Mouse (Mus musculus): ENCODE data around the gene Spz1.

The Spz1 gene

GRCm38 (mm10) chr13:92578210-92578609 is 2.2 kb upstream of the Spz1 start:
- DNase-seq (ENCODE audit: low spot score): no peak

DNA sequence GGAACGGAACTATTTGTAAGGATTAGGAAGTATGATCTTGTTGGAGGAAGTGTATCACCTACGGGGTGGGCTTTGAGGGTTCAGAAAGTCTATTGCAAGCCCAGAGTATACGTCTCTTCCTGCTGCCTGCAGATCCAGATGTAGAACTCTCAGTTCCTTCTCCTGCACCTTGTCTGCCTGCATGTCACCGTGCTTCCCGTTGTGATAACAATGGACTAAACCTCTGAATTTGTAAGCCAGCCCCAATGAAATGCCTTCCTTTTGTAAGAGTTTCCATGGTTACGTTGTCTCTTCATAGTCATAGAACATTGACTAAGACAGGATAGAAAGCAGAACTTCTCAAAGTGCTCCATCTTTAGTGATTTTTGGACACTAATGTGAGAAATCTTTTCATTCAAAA is 716 bp upstream of the Spz1 start:
- no peak for DNase-seq (ENCODE audit: low spot score)

DNA sequence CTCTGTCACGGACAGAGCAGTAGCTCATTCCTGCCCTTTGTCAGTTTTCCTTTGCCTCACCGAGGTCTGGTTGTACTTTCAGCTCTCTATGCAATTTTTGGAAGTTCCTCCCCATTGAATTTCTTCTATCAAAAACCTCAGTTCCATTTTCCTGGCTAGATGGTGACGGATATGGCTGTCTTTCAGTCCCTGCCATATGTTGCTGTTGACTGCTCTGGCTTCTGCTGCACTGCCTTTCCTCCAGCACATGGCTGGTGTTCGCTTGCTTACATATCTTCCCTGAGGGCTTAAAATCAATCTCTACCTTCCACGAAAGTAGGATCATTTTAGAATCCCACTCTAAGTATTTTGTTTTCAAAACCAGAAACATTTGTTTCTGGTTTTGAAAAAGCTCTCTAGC is 16.5 kb downstream of the Spz1 start:
- DNase-seq (ENCODE audit: low spot score): no peak

DNA sequence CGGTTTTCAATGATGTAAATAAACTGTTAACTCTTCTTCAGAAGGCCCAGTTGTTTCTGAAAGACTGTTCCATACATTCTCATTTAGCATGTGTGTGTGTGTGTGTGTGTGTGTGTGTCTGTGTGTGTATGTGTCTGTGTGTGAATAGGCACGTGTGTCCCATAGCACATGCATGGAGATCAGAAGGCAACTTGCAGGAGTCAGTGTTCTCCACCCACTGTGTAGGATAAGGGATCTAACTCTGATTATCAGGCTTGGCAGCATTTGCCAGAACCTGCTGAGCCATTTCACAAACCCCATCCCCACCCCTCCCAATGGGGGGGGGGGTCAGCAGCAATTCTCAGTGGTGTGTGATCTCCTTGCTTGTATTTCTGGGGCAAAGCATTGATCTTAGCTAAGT is 18.7 kb downstream of the Spz1 start:
- no peak for DNase-seq (ENCODE audit: low spot score)

DNA sequence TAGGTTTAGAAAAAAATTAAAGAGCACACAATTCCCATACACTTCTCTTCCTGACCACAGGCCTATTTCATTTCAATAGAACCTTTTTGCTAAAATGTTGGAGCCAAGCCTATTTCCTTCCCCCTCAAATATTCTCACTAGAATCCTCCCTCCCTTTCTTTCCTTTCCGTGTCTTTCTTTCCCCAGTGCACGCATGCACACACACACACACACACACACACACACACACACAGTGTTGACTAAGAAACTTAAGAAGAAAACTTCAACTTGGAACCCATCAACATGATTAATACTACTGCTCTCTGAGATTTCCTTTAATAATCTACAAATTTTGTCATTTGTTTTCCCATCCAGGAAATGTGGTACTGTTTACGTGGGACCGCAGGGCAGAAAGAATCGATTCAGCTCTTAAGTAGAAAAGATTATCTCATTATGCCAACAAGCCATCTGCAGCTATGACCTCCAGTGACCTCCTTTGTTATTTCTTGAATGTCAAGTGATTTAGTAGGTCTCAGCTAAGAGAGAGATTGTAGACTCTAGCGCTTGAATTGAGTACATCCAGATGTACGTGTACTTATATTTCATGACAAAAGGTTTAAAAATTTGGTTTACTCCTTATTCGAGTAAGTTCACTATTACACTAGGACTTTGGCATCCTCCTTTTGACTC is 19.4 kb downstream of the Spz1 start:
- peak; percentile 69 for DNase-seq (ENCODE audit: low spot score)

- no peak for DNase-seq (ENCODE audit: low spot score)
These were observed 28.9 kb downstream of the Spz1 start for GRCm38 (mm10) chr13:92547093-92547492.

GRCm38 (mm10) chr13:92540997-92541396 is 35.0 kb downstream of the Spz1 start:
- no peak for DNase-seq (ENCODE audit: low spot score)

GRCm38 (mm10) chr13:92539126-92539525 is 36.8 kb downstream of the Spz1 start:
- no peak for DNase-seq (ENCODE audit: low spot score)

- DNase-seq (ENCODE audit: low spot score): no peak
These were observed 42.2 kb downstream of the Spz1 start for GRCm38 (mm10) chr13:92533801-92534200.

- no peak for DNase-seq (ENCODE audit: low spot score)
These were observed 43.8 kb downstream of the Spz1 start for GRCm38 (mm10) chr13:92532216-92532615.

- no peak for DNase-seq (ENCODE audit: low spot score)
These were observed 44.7 kb downstream of the Spz1 start for GRCm38 (mm10) chr13:92531237-92531636.

GRCm38 (mm10) chr13:92530721-92531211 is 45.2 kb downstream of the Spz1 start, which contains the start of gene Zfyve16:
Gene Zfyve16 (minus strand): TSS chr13:92530868.
- DNase-seq (ENCODE audit: low spot score): peak; percentile 100

DNA sequence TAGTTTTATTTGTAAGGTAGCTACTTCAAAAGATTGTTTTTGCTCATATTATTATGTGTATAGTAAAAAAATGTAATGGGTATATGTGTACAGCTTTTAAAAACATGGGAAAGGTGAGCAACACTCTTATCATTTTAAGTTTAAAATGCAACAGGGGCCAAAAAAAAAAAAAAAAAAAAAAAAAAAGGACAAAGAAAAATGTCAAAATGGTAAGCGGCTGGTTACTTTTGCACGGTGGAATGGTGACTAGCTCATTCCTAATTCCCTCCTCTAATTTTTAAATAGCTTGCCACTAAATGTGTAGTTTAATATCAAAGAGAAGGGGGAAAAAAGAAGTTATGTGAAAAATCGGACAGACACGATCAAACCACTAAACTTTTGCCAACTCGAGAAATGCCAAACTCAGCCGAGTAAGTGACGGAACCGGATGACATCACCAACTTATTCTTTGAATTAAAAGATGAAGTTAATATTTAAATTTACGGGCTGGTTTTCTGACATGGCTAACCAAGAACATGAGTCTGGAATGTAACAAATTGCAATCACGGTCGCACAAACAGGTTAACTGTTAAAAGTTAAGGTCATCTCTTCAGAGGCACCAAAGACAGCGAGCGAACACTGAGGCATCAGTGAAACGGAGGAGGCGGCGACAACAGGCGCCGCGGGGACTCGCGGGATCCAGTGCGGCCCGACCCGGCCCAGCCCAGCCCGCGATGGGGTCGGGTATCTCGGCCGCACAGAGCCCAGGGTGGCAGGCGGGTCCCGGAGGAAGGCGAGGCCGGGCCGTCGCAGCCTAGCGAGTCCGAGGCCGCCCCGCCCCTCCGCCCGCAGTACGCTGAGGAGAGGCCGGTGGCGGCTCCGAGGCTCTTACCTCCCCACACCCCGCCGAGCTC is 45.9 kb downstream of the Spz1 start:
- no peak for DNase-seq (ENCODE audit: low spot score)

All from retina, embryonic 14.5 days (tissue).